ENCODE assay signal across 20 mouse cellular contexts in the genomic region with DNA sequence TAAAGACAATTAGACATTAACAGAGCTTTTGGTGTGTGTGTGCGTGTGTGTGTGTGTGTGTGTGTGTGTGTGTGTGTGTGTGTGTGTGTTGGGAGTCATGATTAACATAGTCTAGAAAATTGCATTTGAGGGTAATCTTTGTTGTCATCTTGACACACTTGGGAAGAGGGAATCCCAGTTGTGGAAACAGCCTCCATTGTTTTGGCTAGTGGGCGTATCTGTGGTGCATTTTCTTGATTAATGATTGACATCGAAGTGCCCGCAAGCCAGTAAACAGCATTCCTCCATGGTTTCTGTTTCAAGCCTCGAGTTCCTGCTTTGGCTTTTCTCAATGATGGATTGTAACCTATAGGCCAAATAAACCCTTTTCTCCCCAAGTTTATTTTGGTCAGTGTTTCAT. TPM values are rescaled to one million over a fixed set of nuclear protein-coding genes. Genes with fewer than 3 reads are reported as not detected.
DNase-seq lines count a peak whose midpoint lies in the region; ATAC-seq and TF ChIP-seq lines count a peak whose summit lies in the region.
"Had no signal": no experiment of that assay in that cellular context is flagged by ENCODE, and none has a peak within 500 bp of the region (broad histone marks: within the 10 kb centered on the region; RNA-seq: fewer than 3 reads in every experiment).

No protein-coding gene starts in this region.

- no peak for DNase-seq in kidney, postnatal 25 days
- peak; percentile 0 for DNase-seq in lung, postnatal 36 days
- no peak for DNase-seq in lung, adult 18-20 months
- peak; percentile 28 for DNase-seq in Patski (ENCODE audit: low read depth, low spot score)
- DNase-seq in gastrocnemius, adult 8-10 months (ENCODE audit: low spot score in 2 of 2), result no peak
- DNase-seq in layer of hippocampus, postnatal 25 days (ENCODE audit: extremely low spot score in 1 of 2, low spot score in 1 of 2), result no peak
- DNase-seq: adrenal gland, adult 8-10 months; cerebellum, adult 11 months; cerebellum, adult 8-10 months; cerebellum, postnatal 14 days; embryo, embryonic 11 days; gastrocnemius, postnatal 14 days; heart, postnatal 36 days had no signal

- WGBS in kidney, embryonic 15.5 days, result 51% methylated on average over 5 of the region's 5 CpGs

- H3K27ac ChIP-seq in kidney, embryonic 15.5 days, result no peak overlapping the region
- H3K27ac ChIP-seq: embryonic facial prominence, embryonic 12.5 days; forebrain, embryonic 12.5 days; hindbrain, embryonic 15.5 days had no signal

- H3K36me3 ChIP-seq in kidney, embryonic 15.5 days, result no peaks in the 10 kb centered on the region
- H3K36me3 ChIP-seq: embryonic facial prominence, embryonic 12.5 days; forebrain, embryonic 12.5 days; heart, embryonic 12.5 days; hindbrain, embryonic 15.5 days had no signal

- ATAC-seq in kidney, embryonic 15.5 days (replicated peaks; ENCODE audit: low FRiP score), result 0 out of 2 replicates have a peak, but pooled peaks have one; percentile 54
- no peak for ATAC-seq in Patski
- ATAC-seq: CD4-positive, CD25-positive, alpha-beta regulatory T cell, adult 4 months; forebrain, embryonic 16.5 days had no signal

- no peak overlapping the region for H3K9ac ChIP-seq in kidney, embryonic 15.5 days
- H3K9ac ChIP-seq: embryonic facial prominence, embryonic 12.5 days; forebrain, embryonic 12.5 days; heart, embryonic 12.5 days; hindbrain, embryonic 15.5 days had no signal

- H3K27me3 ChIP-seq in kidney, embryonic 15.5 days, result no peaks in the 10 kb centered on the region
- H3K27me3 ChIP-seq in Patski, result peaks cover 22% of the 10 kb centered on the region
- H3K27me3 ChIP-seq: embryonic facial prominence, embryonic 12.5 days; forebrain, embryonic 12.5 days; heart, embryonic 12.5 days; hindbrain, embryonic 15.5 days had no signal

- 0 out of 2 replicates have a peak, but pooled peaks cover 4% of the 10 kb centered on the region for H3K4me1 ChIP-seq in kidney, embryonic 15.5 days
- H3K4me1 ChIP-seq: embryonic facial prominence, embryonic 12.5 days; forebrain, embryonic 12.5 days; heart, embryonic 12.5 days; hindbrain, embryonic 15.5 days had no signal

- POLR2A ChIA-PET in Patski (lab: Charles Lee), result no interaction called here

- no peaks in the 10 kb centered on the region for H3K9me3 ChIP-seq in kidney, embryonic 15.5 days (replicated peaks)
- H3K9me3 ChIP-seq: embryonic facial prominence, embryonic 12.5 days; forebrain, embryonic 12.5 days; heart, embryonic 12.5 days; hindbrain, embryonic 15.5 days had no signal

- in situ Hi-C loops in Patski (cut with MboI; ENCODE audit: low pct_unique_long_range_greater_than_20kb), result no loop called here

- H3K4me3 ChIP-seq in kidney, embryonic 15.5 days (replicated peaks), result no peak overlapping the region
- H3K4me3 ChIP-seq: embryonic facial prominence, embryonic 12.5 days; forebrain, embryonic 12.5 days; heart, embryonic 12.5 days; hindbrain, embryonic 15.5 days had no signal

- CTCF ChIA-PET in Patski (lab: Charles Lee), result interaction anchor here (0.6 to 1.4 kb wide), 3 partner anchors 9 to 157 kb away, joined by 3 to 4 read pairs (median 3); no protein-coding TSS in a partner anchor

- H3K4me2 ChIP-seq in kidney, embryonic 15.5 days, result no peak overlapping the region
- H3K4me2 ChIP-seq: embryonic facial prominence, embryonic 12.5 days; forebrain, embryonic 12.5 days; heart, embryonic 12.5 days; hindbrain, embryonic 15.5 days had no signal

- no peak for TF ChIP-seq CTCF in Patski (IDR thresholded peaks at IDR 0.05)

RNA-seq across cellular contexts. Expression of a gene that starts 27.4 kb away (rescaled TPM):
- 64.9 and 67.4 TPM in 2 replicates for polyA plus RNA-seq in kidney, embryonic 15.5 days (2015; fragmentation: Nextera tagmentation; extraction: Ambion mirVana)
- polyA plus RNA-seq in Patski (2021), result 147 TPM
- total RNA-seq in gastrocnemius, adult 8-10 months (2022), result 100 to 1,000 TPM; 103 to 128 (median 108) TPM
- total RNA-seq in layer of hippocampus, postnatal 25 days (2021), result 10 to 100 TPM; 26.2 to 27.2 TPM

RNA-seq across cellular contexts. Expression of a gene that starts 27.8 kb away (rescaled TPM):
- polyA plus RNA-seq in kidney, embryonic 15.5 days (2015; fragmentation: Nextera tagmentation; extraction: Ambion mirVana), result 30.7 and 33.0 TPM in 2 replicates
- polyA plus RNA-seq in Patski (2021), result 19.6 TPM
- total RNA-seq in gastrocnemius, adult 8-10 months (2022), result 1 to 10 TPM; 1.0 to 1.7 (median 1.5) TPM
- 1 to 10 TPM; 1.9 TPM for total RNA-seq in layer of hippocampus, postnatal 25 days (2021)

Comparison
In these comparisons a context has a peak if more than half of its experiments do, and no peak if none do; other contexts are left out.
1. DNase-seq: peak in lung, postnatal 36 days (single experiment) and Patski (single experiment); none in kidney, postnatal 25 days (0 of 2), lung, adult 18-20 months (0 of 2), gastrocnemius, adult 8-10 months (0 of 2) and layer of hippocampus, postnatal 25 days (0 of 2).